15 mouse cellular contexts compared by ENCODE assay signal in genomic region chr12:93142265-93142664, GRCm38 (mm10).
"Had no signal": no experiment of that assay in that cellular context is flagged by ENCODE, and none has a peak within 500 bp of the region (broad histone marks: within the 10 kb centered on the region; RNA-seq: fewer than 3 reads in every experiment).

No protein-coding gene starts in this region.

- H3K36me3 ChIP-seq: limb, embryonic 15.5 days; liver, embryonic 12.5 days; neural tube, embryonic 15.5 days had no signal

- H3K27ac ChIP-seq: limb, embryonic 15.5 days; liver, embryonic 12.5 days; neural tube, embryonic 15.5 days; stomach, postnatal 0 days had no signal

- H3K4me3 ChIP-seq: limb, embryonic 15.5 days; liver, embryonic 12.5 days; myocyte; neural tube, embryonic 15.5 days had no signal

- H3K4me1 ChIP-seq: limb, embryonic 15.5 days; liver, embryonic 12.5 days; neural tube, embryonic 15.5 days had no signal

- H3K27me3 ChIP-seq: limb, embryonic 15.5 days; liver, embryonic 12.5 days; neural tube, embryonic 15.5 days had no signal

- H3K9ac ChIP-seq: limb, embryonic 15.5 days; liver, embryonic 12.5 days; lung, embryonic 14.5 days; neural tube, embryonic 15.5 days had no signal

- H3K4me2 ChIP-seq: limb, embryonic 15.5 days; liver, embryonic 12.5 days; lung, embryonic 14.5 days; neural tube, embryonic 15.5 days had no signal

- H3K9me3 ChIP-seq: limb, embryonic 15.5 days; liver, embryonic 12.5 days; neural tube, embryonic 15.5 days had no signal

- DNase-seq: kidney, adult 8-10 months; kidney, postnatal 25 days; layer of hippocampus, adult 9-11 months; layer of hippocampus, postnatal 36 days; lung, embryonic 14.5 days; lung, postnatal 10 days; lung, postnatal 4 days; right cerebral cortex, adult 18-20 months; right cerebral cortex, postnatal 25 days; thymus, postnatal 4 days had no signal

- ATAC-seq: liver, embryonic 12.5 days had no signal
